Comparison of ENCODE assay signal across 13 mouse cellular contexts in the genomic region with DNA sequence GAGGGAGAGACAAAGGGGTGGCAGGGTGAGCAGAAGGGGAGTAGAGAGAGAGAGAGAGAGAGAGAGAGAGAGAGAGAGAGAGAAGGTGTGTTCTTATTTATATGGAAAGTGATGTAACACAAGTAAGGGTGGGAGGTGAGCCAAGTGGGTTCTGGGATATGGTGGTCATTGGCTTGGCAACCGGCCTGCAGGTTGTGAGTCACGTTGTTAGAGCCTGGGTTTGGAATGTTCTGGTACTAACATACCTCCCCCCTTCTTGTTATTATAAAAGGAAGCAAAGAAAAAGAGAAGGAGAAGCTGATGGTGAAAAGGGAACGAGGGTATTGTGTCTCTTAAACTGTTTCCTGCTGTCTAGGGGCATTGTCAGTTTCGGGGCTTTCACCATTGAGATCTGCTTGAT.
"Had no signal": no experiment of that assay in that cellular context is flagged by ENCODE, and none has a peak within 500 bp of the region (broad histone marks: within the 10 kb centered on the region; RNA-seq: fewer than 3 reads in every experiment).

No protein-coding gene starts in this region.

- H3K4me2 ChIP-seq: limb, embryonic 15.5 days; liver, embryonic 13.5 days; lung, embryonic 15.5 days; midbrain, embryonic 11.5 days; midbrain, embryonic 15.5 days; neural tube, embryonic 12.5 days had no signal

- H3K9ac ChIP-seq: limb, embryonic 15.5 days; liver, embryonic 13.5 days; liver, postnatal 0 days; lung, embryonic 15.5 days; midbrain, embryonic 15.5 days; neural tube, embryonic 12.5 days had no signal

- H3K27me3 ChIP-seq: limb, embryonic 15.5 days; liver, embryonic 13.5 days; lung, embryonic 15.5 days; midbrain, embryonic 15.5 days; neural tube, embryonic 12.5 days had no signal

- ATAC-seq: liver, postnatal 0 days; midbrain, embryonic 15.5 days had no signal

- H3K9me3 ChIP-seq: limb, embryonic 15.5 days; liver, embryonic 13.5 days; lung, embryonic 15.5 days; midbrain, embryonic 15.5 days had no signal

- H3K27ac ChIP-seq: limb, embryonic 15.5 days; liver, embryonic 13.5 days; lung, embryonic 15.5 days; macrophage; midbrain, embryonic 15.5 days; neural tube, embryonic 12.5 days had no signal

- H3K36me3 ChIP-seq: limb, embryonic 15.5 days; liver, embryonic 13.5 days; lung, embryonic 15.5 days; midbrain, embryonic 15.5 days; neural tube, embryonic 12.5 days had no signal

- DNase-seq: kidney, postnatal 14 days; liver, embryonic 13.5 days; liver, postnatal 0 days; lung, postnatal 14 days; right cerebral cortex, postnatal 14 days; thymus, postnatal 36 days had no signal

- H3K4me3 ChIP-seq: limb, embryonic 15.5 days; liver, embryonic 13.5 days; lung, embryonic 15.5 days; megakaryocyte, embryonic 14.5 days; midbrain, embryonic 15.5 days; neural tube, embryonic 12.5 days had no signal

- H3K4me1 ChIP-seq: limb, embryonic 15.5 days; liver, embryonic 13.5 days; lung, embryonic 15.5 days; megakaryocyte, embryonic 14.5 days; midbrain, embryonic 15.5 days; neural tube, embryonic 12.5 days had no signal
